Mouse (Mus musculus): ENCODE results near the gene Farp1.

GRCm38 (mm10) chr14:121276016-121276415 is 241.0 kb downstream of the Farp1 start:
- TF ChIP-seq CTCF (IDR thresholded peaks at IDR 0.05; ENCODE audit: control insufficient read depth, insufficient read depth, insufficient read length) (no peak), CEBPB (IDR thresholded peaks at IDR 0.05; ENCODE audit: low read depth) (no peak), MYOD1 (IDR thresholded peaks at IDR 0.05; ENCODE audit: control insufficient read depth, insufficient read length, low read depth) (no peak), MAX (IDR thresholded peaks at IDR 0.05) (no peak), FOSL1 (IDR thresholded peaks at IDR 0.05; ENCODE audit: insufficient read depth, low read length, poor library complexity, severe bottlenecking) (no peak)
